Mouse (Mus musculus) lung, adult 18-20 months (tissue): Measurements from ENCODE around the gene Cldn15.
"Not testable (repeated sequence)": the region's sequence is repeated elsewhere in the genome, so short reads cannot be mapped to it uniquely, and the experiment has no call there.

Source experiments
- DNase-seq, 2 experiments: peaks; one replicate each; pipeline ENCODE4 v3.0.0; 2022; ENCODE audit warnings: mixed read lengths in 2 of 2

Gene Cldn15

GRCm38 (mm10) chr5:136966331-136966730 lies at the start of gene Cldn15:
Gene Cldn15 (plus strand): TSS chr5:136966616.
- DNase-seq, result peak; percentile 50 to 55

GRCm38 (mm10) chr5:136917613-136918242 lies 48.7 kb upstream of the Cldn15 start:
- no peak for DNase-seq

GRCm38 (mm10) chr5:136918655-136919472 lies 47.6 kb upstream of the Cldn15 start:
- peak; percentile 79 to 81 for DNase-seq

GRCm38 (mm10) chr5:136919546-136920301 lies 46.7 kb upstream of the Cldn15 start:
- no peak for DNase-seq

GRCm38 (mm10) chr5:136922830-136923229 lies 43.6 kb upstream of the Cldn15 start:
- DNase-seq, result no peak

- DNase-seq, result no peak
Observed at GRCm38 (mm10) chr5:136923751-136924478, 42.5 kb upstream of the Cldn15 start.

- DNase-seq, result peak; percentile 75 to 82
Observed at GRCm38 (mm10) chr5:136929073-136929472, 37.3 kb upstream of the Cldn15 start.

- no peak for DNase-seq
Observed at GRCm38 (mm10) chr5:136931896-136932295, 34.5 kb upstream of the Cldn15 start.

GRCm38 (mm10) chr5:136932956-136933355 lies 33.5 kb upstream of the Cldn15 start:
- no peak for DNase-seq

- DNase-seq, result no peak
Observed at GRCm38 (mm10) chr5:136933930-136934329, 32.5 kb upstream of the Cldn15 start.

- no peak for DNase-seq
Observed at GRCm38 (mm10) chr5:136935905-136936695, 30.3 kb upstream of the Cldn15 start.

- no peak for DNase-seq
Observed at GRCm38 (mm10) chr5:136936750-136937149, 29.7 kb upstream of the Cldn15 start.

- DNase-seq, result no peak
Observed at GRCm38 (mm10) chr5:136937621-136938020, 28.8 kb upstream of the Cldn15 start.

- no peak for DNase-seq
Observed at GRCm38 (mm10) chr5:136939284-136939683, 27.1 kb upstream of the Cldn15 start.

- not testable (repeated sequence) for DNase-seq
Observed at GRCm38 (mm10) chr5:136940029-136940428, 26.4 kb upstream of the Cldn15 start.

GRCm38 (mm10) chr5:136940845-136941560 lies 25.4 kb upstream of the Cldn15 start:
- DNase-seq, result no peak

GRCm38 (mm10) chr5:136942781-136943180 lies 23.6 kb upstream of the Cldn15 start:
- DNase-seq, result no peak

GRCm38 (mm10) chr5:136943382-136943781 lies 23.0 kb upstream of the Cldn15 start:
- no peak for DNase-seq

GRCm38 (mm10) chr5:136945084-136945483 lies 21.3 kb upstream of the Cldn15 start:
- no peak for DNase-seq

GRCm38 (mm10) chr5:136947874-136948273 lies 18.5 kb upstream of the Cldn15 start:
- DNase-seq, result no peak
